Mouse (Mus musculus) G1E-ER4 (cell line): Measurements from ENCODE around the gene Ripply1. TPM values are rescaled to one million over a fixed set of nuclear protein-coding genes. Genes with fewer than 3 reads are reported as not detected.

Source experiments
- GATA1 ChIP-seq: IDR thresholded peaks from one replicate; pipeline ENCODE4 v1.8.0; 2012; ENCODE audit warnings: low read length, inconsistent platforms
- polyA plus RNA-seq: library from polyadenylated mRNA; stranded (reverse); fragments of >175 nt; gene quantifications from 2 replicates; pipeline ENCODE4 v1.2.3, GENCODE M21; 2012

Ripply1 gene
- polyA plus RNA-seq, 1 experiment = 0.21 TPM

DNA sequence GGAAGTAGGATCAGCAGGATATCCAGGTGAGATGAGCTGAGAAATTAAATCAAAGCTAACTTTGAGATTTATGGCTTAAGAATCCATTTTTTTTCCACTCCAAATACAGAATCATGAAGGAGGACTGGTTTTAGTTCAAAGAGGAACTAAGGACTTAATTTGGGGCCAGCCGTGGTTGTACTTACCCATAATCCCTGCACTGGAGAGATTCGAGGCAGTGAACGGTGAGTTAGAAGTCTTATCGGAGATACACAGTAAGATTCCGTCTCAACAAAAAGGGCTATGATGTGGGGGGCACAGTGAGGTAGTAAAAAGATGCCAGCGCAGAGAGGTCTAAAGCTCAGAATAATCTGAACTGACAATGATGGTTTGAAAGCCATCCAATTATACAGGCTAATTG is 13.9 kb upstream of the Ripply1 start:
- no peak for TF ChIP-seq GATA1

DNA sequence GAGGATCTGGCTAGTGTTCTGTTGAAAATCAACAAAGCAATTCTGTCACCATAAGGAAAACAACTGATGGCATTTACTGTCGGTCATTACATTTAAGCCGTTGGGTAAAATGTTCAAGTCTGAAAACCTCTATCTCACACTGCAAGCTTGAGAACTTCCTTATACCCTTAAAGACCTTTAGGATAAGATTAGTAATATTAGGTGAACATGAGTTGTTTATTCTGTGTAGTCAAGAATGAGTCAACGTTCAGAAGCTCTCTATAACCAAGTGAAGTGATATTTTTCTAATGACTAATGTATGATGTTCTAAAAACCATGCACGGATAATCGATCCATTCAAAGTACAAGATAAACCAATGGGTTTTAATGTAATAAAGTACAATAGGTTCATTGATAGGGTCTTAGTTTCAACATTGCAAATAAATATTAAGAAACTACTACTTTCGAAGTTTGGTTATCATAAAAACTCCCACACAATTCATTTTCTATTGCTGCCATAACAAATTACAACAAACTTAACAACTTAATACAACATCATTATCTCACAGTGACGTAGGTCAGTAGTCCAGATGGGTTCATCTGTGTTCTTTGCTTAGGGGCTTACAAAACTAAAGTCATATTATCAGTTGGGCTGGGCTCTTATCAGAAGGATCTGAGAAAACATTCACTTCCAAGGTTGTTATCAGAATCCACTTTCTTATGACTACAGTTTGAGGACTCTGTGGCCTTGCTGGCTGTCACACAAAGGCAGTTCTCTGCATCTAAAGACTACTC is 12.1 kb upstream of the Ripply1 start:
- TF ChIP-seq GATA1 = no peak

DNA sequence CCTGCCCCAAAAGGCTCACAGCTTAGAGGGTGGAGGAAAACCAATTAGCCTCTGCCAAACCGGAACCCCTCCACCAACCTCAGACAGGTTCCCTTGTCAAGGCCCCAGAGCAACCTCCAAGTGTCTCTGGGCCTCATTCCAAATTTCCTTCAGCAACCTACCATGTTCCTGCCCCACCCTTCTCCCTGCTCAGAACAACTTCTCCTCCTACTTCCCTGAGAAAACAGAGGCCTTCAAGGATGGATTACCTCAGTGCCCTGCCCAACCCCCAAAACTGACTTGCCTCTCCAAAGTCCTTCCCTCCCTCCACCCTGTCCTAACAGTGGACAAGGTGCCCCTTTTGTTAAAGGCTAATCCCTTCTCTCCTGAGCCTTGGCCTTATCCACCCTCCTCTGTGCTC is 3.6 kb upstream of the Ripply1 start:
- no peak for TF ChIP-seq GATA1

- TF ChIP-seq GATA1 = no peak
Observed at GRCm38 (mm10) chrX:139783045-139783422, 881 bp upstream of the Ripply1 start.

- TF ChIP-seq GATA1 = no peak
Observed at GRCm38 (mm10) chrX:139781563-139781962, 590 bp downstream of the Ripply1 start.

DNA sequence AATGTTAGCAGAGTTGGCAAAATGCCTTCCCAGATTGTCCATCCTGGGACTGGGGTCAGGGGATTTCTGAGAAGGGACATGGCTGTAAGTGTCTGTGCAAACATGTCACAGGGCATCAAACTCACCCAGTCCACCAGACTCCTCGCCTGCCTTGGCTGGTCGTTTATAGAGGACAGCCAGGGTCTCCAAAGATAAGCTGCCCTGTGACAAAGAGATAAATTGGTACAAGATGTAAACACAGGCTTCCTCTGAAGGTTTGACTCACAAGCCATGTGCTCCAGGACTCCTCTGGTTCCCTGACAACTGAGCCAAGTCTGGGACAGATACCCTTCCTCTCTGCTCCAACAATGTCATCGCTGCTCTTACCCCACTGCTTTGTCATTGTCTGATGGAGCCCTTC is 1.2 kb downstream of the Ripply1 start:
- TF ChIP-seq GATA1 = no peak

- TF ChIP-seq GATA1 = no peak
Observed at GRCm38 (mm10) chrX:139779401-139779800, 2.8 kb downstream of the Ripply1 start.

GRCm38 (mm10) chrX:139778886-139779285 is 3.3 kb downstream of the Ripply1 start:
- no peak for TF ChIP-seq GATA1

GRCm38 (mm10) chrX:139777357-139777756 is 4.8 kb downstream of the Ripply1 start:
- TF ChIP-seq GATA1 = no peak

- TF ChIP-seq GATA1 = no peak
Observed at GRCm38 (mm10) chrX:139775084-139775612, 7.0 kb downstream of the Ripply1 start.

DNA sequence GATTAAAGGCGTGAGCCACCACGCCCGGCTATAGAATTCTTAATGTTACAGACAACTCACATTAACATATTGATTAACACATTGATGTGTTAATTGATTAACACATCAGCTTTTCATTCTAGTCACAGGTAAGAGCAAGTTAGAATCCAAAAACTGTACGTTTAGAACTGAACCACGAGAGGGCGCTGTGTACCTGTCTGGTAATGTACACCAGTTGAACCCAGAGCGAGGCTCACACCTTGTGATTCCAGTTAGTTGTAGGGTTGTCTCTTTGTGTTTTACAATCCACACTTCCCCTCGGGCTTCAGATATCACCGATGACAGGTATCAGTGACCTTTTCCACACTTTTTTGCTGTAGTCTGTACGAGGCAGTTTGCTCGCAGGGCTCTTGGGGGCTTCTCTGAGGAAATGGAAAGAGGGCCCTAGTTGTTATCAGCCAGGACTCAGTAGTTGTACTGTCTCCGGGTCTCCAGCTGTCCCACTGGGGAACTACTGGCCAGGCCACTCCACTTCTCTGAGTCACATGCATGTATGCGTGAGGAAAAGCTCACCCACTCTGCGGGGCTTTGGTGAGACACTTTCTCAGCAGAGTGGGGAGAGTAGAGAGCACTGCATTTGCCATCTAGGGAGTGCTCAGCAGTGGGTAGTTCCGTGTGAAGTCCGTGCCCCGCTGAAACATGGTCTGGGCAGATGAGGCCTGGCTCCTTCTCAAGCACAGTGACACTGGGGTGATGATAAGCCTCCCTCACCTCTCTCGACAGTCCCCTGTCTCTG is 7.7 kb downstream of the Ripply1 start:
- no peak for TF ChIP-seq GATA1

- no peak for TF ChIP-seq GATA1
Observed at GRCm38 (mm10) chrX:139769975-139770637, 12.0 kb downstream of the Ripply1 start.

DNA sequence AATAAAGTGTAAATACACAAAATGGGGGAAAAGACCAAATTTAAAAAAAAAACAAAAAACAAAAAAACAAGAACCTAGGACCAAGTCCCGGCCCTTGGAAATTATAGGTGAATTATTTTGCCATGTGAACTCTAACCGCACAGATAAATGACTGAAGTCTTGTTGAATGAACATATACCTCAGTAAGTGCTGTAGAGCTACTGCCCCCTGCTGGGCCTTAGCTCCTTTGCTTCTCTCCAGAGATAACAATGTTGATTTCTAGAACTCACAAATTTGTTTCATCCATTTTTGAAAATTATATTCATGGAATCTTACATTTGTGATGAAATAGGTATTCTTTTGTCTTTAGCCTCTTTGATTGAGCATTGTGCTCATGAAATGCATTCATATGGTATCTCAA is 19.6 kb downstream of the Ripply1 start:
- no peak for TF ChIP-seq GATA1

DNA sequence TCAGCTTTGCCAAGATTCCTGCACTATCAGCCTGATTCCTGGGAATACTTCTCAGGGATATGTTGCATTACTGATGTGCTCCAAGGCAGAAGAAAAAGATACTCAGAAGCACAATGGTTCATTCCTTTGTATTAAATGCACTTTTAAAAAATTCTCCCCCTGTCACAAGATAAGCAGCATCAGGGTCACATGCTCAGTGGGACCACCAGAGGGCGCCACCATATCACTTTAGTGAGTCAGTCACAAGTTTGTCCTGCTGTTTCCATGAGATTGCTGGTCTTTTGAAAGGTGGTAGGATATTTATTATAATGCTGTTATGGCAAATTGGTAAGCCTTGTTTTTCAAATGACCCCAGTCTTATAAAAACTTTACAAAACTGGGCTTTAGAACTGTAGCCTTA is 30.3 kb downstream of the Ripply1 start:
- no peak for TF ChIP-seq GATA1

DNA sequence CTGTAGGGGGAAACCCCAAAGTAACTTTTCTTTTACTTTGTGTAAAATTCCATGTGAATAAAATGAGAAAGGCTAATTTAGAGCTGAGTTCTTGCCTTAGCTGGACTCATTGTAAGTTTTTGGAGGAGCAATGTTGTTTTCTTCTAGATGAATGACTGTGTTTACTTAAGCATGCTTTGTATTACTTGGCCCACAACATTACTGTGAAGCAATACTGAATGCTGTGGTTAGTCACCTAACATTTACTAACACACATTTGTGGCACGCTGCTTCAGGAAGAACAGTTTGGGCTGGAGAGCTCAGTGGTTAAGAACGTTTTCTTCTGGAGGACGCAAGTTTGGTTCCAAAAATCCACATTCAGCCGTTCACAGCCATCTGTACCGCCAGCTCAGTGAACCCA is 45.1 kb downstream of the Ripply1 start:
- no peak for TF ChIP-seq GATA1

- TF ChIP-seq GATA1 = no peak
Observed at GRCm38 (mm10) chrX:139730541-139730940, 51.6 kb downstream of the Ripply1 start.

Other genes with a start within 250 kb of the Ripply1 start
- gene Rnf128, start 219.0 kb downstream of the Ripply1 start, polyA plus RNA-seq = 13.8 and 17.6 TPM in 2 replicates
- gene Tbc1d8b, start 97.4 kb downstream of the Ripply1 start, polyA plus RNA-seq = 0.15 and 0.27 TPM in 2 replicates
- not detected in 2 replicates for gene Gm15013, start 67.9 kb downstream of the Ripply1 start, polyA plus RNA-seq
- not detected in 2 replicates for gene Cldn2, start 18.5 kb upstream of the Ripply1 start, polyA plus RNA-seq
- gene Morc4, start 89.3 kb upstream of the Ripply1 start, polyA plus RNA-seq = 6.5 and 6.7 TPM in 2 replicates
- not detected in 2 replicates for gene Rbm41, start 216.2 kb upstream of the Ripply1 start, polyA plus RNA-seq